Mouse (Mus musculus) ES-E14 (cell line): Measurements from ENCODE around the gene Krr1.

Experiments
- CHD2 ChIP-seq: IDR thresholded peaks from 2 replicates; pipeline ENCODE4 v1.6.1; 2014; ENCODE audit warnings: mild to moderate bottlenecking, low read depth, low read length, inconsistent platforms
- HCFC1 ChIP-seq: IDR thresholded peaks from 2 replicates; pipeline ENCODE4 v1.6.1; 2012; ENCODE audit warnings: low read length, inconsistent platforms, borderline replicate concordance; ENCODE audit not compliant: insufficient read depth
- MAFK ChIP-seq: IDR thresholded peaks from 2 replicates; pipeline ENCODE4 v1.6.1; 2014; ENCODE audit warnings: mild to moderate bottlenecking, low read depth, low read length, inconsistent platforms; ENCODE audit not compliant: insufficient read depth
- ZC3H11A ChIP-seq: IDR thresholded peaks from 2 replicates; pipeline ENCODE4 v1.6.1; 2012; ENCODE audit warnings: low read depth, mild to moderate bottlenecking, inconsistent platforms, low read length, borderline replicate concordance
- ZNF384 ChIP-seq: IDR thresholded peaks from 2 replicates; pipeline ENCODE4 v1.6.1; 2012; ENCODE audit warnings: low read depth, low read length, inconsistent platforms

- TF ChIP-seq MAFK, result no peak
- TF ChIP-seq CHD2, result no peak
- no peak for TF ChIP-seq HCFC1
- TF ChIP-seq ZNF384, result no peak
- TF ChIP-seq ZC3H11A, result no peak
Observed at GRCm38 (mm10) chr10:111924716-111925488, 47.6 kb upstream of the Krr1 start.
